8 mouse cellular contexts compared by ENCODE assay signal in genomic region chr14:55659960-55660573, GRCm38 (mm10). TPM values are rescaled to one million over a fixed set of nuclear protein-coding genes. Genes with fewer than 3 reads are reported as not detected.
DNase-seq lines count a peak whose midpoint lies in the region; ATAC-seq lines count a peak whose summit lies in the region.

Mdp1 (minus strand) TSS chr14:55660508.

- WGBS in hindbrain, embryonic 15.5 days = under 1% methylated on average over 39 of the region's 39 CpGs

- H3K27me3 ChIP-seq in hindbrain, embryonic 15.5 days = no peaks in the 10 kb centered on the region

- ATAC-seq in activated CD4-positive, CD25-positive, alpha-beta regulatory T cell, adult 4 months = peak; percentile 91
- ATAC-seq in hindbrain, embryonic 15.5 days (ENCODE audit: low FRiP score, low read depth) = peak; percentile 96

- peak within 1 kb of the TSS; percentile 58 for H3K4me2 ChIP-seq in hindbrain, embryonic 15.5 days

- peak within 1 kb of the TSS; percentile 69 for H3K9ac ChIP-seq in hindbrain, embryonic 15.5 days

- H3K9me3 ChIP-seq in hindbrain, embryonic 15.5 days = no peaks in the 10 kb centered on the region

- peaks cover 14% of the 10 kb centered on the region for H3K4me1 ChIP-seq in hindbrain, embryonic 15.5 days (replicated peaks)

- peak within 1 kb of the TSS; percentile 75 for H3K4me3 ChIP-seq in hindbrain, embryonic 15.5 days

- H3K36me3 ChIP-seq in hindbrain, embryonic 15.5 days = peaks cover 35% of the 10 kb centered on the region

- DNase-seq in cerebellum, postnatal 4 days (ENCODE audit: low spot score in 2 of 2) = peak; percentile 52 to 73
- peak; percentile 74 for DNase-seq in gastrocnemius, adult 18-20 months (ENCODE audit: low spot score)
- DNase-seq in left cerebral cortex, adult 11 months (ENCODE audit: low spot score) = peak; percentile 64
- DNase-seq in lung, postnatal 4 days = peak; percentile 86 to 87
- peak; percentile 94 for DNase-seq in retina, postnatal 1 day
- peak; percentile 84 for DNase-seq in thymus, postnatal 4 days

- peak within 1 kb of the TSS; percentile 87 for H3K27ac ChIP-seq in hindbrain, embryonic 15.5 days (replicated peaks)

RNA-seq across cellular contexts. Expression of gene Mdp1, which starts in this region (rescaled TPM):
- 10 to 100 TPM; 87.8 to 88.5 TPM for polyA plus RNA-seq in activated CD4-positive, CD25-positive, alpha-beta regulatory T cell, adult 4 months (2017; shearing (Covaris generic))
- total RNA-seq in gastrocnemius, adult 18-20 months (2021) = 10 to 100 TPM; 20.9 to 22.2 TPM
- polyA plus RNA-seq in hindbrain, embryonic 15.5 days (2015; fragmentation: Nextera tagmentation; extraction: Ambion mirVana) = 74.3 and 74.7 TPM in 2 replicates

Comparison
In these comparisons a context has a peak if more than half of its experiments do, and no peak if none do; other contexts are left out.
1. Peak in every context shown above with its lines: DNase-seq, ATAC-seq, H3K4me3 ChIP-seq and H3K27ac ChIP-seq.